Mouse (Mus musculus) olfactory bulb, adult 2 months (tissue): ENCODE results near the gene Aldh3b2.

Experiments used
- CTCF ChIP-seq: fragments of 200-500 bp; IDR thresholded peaks from 2 replicates; pipeline ENCODE4 v1.5.1; 2012; ENCODE audit warnings: low read depth, mild to moderate bottlenecking, low read length, moderate library complexity; ENCODE audit not compliant: insufficient read depth
- POLR2A ChIP-seq: fragments of 200-500 bp; IDR thresholded peaks from 2 replicates; pipeline ENCODE4 v1.6.1; 2012; ENCODE audit warnings: mild to moderate bottlenecking, low read depth, low read length, moderate library complexity; ENCODE audit not compliant: insufficient read depth

- no peak for TF ChIP-seq CTCF
- no peak for TF ChIP-seq POLR2A
Measured at GRCm38 (mm10) chr19:3999121-3999730, 27.1 kb downstream of the Aldh3b2 start.
